ENCODE assay signal across 21 mouse cellular contexts in genomic region chr17:23984989-23985388, GRCm38 (mm10). TPM values are rescaled to one million over a fixed set of nuclear protein-coding genes. Genes with fewer than 3 reads are reported as not detected.
DNase-seq lines count a peak whose midpoint lies in the region.
"Had no signal": no experiment of that assay in that cellular context is flagged by ENCODE, and none has a peak within 500 bp of the region (broad histone marks: within the 10 kb centered on the region; RNA-seq: fewer than 3 reads in every experiment).

No protein-coding gene starts in this region.

- peak; percentile 56 to 82 for DNase-seq in adrenal gland, adult (ENCODE audit: inconsistent age in 2 of 2, low spot score in 1 of 2)
- no peak for DNase-seq in adrenal gland, adult 18-20 months (ENCODE audit: low spot score in 2 of 2)
- peak; percentile 35 for DNase-seq in 3T3-L1 (ENCODE audit: low read depth, low spot score)
- DNase-seq in adrenal gland, postnatal 10 days = peak; percentile 29
- no peak for DNase-seq in layer of hippocampus, adult 8-10 months (ENCODE audit: low spot score in 2 of 2)
- DNase-seq in kidney, adult 18-20 months = no peak
- DNase-seq: B cell, adult 2 months; cerebellum, adult 11-12 months; cerebellum, adult 8-10 months; cerebellum, postnatal 10 days; cerebellum, postnatal 36 days; embryo, embryonic 11 days; gastrocnemius, postnatal 25 days; heart, adult 2 months; heart, postnatal 14 days; kidney, adult 8-10 months had no signal

RNA-seq across cellular contexts. Expression of gene Prss30, which starts 4.6 kb away (rescaled TPM):
- under 1 TPM in 1 of 2 experiments, not detected in 1; 0.64 TPM for total RNA-seq in adrenal gland, adult 18-20 months (2021)
- under 1 TPM in 1 of 2 experiments, not detected in 1; 0.24 TPM for total RNA-seq in adrenal gland, postnatal 10 days (2021)
- total RNA-seq in layer of hippocampus, adult 8-10 months (2022) = under 1 TPM in 1 of 4 experiments, not detected in 3; 0.45 TPM
- total RNA-seq: G1E; gastrocnemius, adult 8-10 months; gastrocnemius, postnatal 25 days; granulocyte monocyte progenitor cell, adult 5-6 weeks; heart, adult 2 months; heart, postnatal 14 days; hematopoietic stem cell, adult 5-6 weeks had no signal

RNA-seq across cellular contexts. Expression of gene Prss22, which starts 12.9 kb away (rescaled TPM):
- not detected for total RNA-seq in adrenal gland, adult 18-20 months (2021)
- not detected for total RNA-seq in adrenal gland, postnatal 10 days (2021)
- total RNA-seq in layer of hippocampus, adult 8-10 months (2022) = under 1 TPM in 1 of 4 experiments, not detected in 3; 0.33 TPM
- total RNA-seq: CH12.LX; G1E; gastrocnemius, adult 8-10 months; gastrocnemius, postnatal 25 days; granulocyte monocyte progenitor cell, adult 5-6 weeks; heart, adult 2 months; heart, postnatal 14 days; hematopoietic stem cell, adult 5-6 weeks had no signal

RNA-seq across cellular contexts. Expression of gene Sbpl, which starts 29.9 kb away (rescaled TPM):
- not detected for total RNA-seq in adrenal gland, adult 18-20 months (2021)
- total RNA-seq in adrenal gland, postnatal 10 days (2021) = not detected
- not detected for total RNA-seq in layer of hippocampus, adult 8-10 months (2022)
- total RNA-seq: CH12.LX; G1E; gastrocnemius, adult 8-10 months; gastrocnemius, postnatal 25 days; granulocyte monocyte progenitor cell, adult 5-6 weeks; heart, adult 2 months; heart, postnatal 14 days; hematopoietic stem cell, adult 5-6 weeks had no signal

RNA-seq across cellular contexts. Expression of gene Sbp, which starts 43.5 kb away (rescaled TPM):
- not detected for total RNA-seq in adrenal gland, adult 18-20 months (2021)
- not detected for total RNA-seq in adrenal gland, postnatal 10 days (2021)
- not detected for total RNA-seq in layer of hippocampus, adult 8-10 months (2022)
- total RNA-seq: CH12.LX; G1E; gastrocnemius, adult 8-10 months; gastrocnemius, postnatal 25 days; granulocyte monocyte progenitor cell, adult 5-6 weeks; heart, adult 2 months; heart, postnatal 14 days; hematopoietic stem cell, adult 5-6 weeks had no signal

RNA-seq across cellular contexts. Expression of gene Prss27, which starts 53.0 kb away (rescaled TPM):
- total RNA-seq in adrenal gland, adult 18-20 months (2021) = 1 to 10 TPM in 1 of 2 experiments, under 1 TPM in 1; 0.23 to 1.3 TPM
- total RNA-seq in adrenal gland, postnatal 10 days (2021) = under 1 TPM; 0.70 to 0.99 TPM
- not detected for total RNA-seq in layer of hippocampus, adult 8-10 months (2022)
- total RNA-seq: CH12.LX; G1E; gastrocnemius, adult 8-10 months; gastrocnemius, postnatal 25 days; granulocyte monocyte progenitor cell, adult 5-6 weeks; heart, adult 2 months; heart, postnatal 14 days; hematopoietic stem cell, adult 5-6 weeks had no signal

Comparison
In these comparisons a context has a peak if more than half of its experiments do, and no peak if none do; other contexts are left out.
1. DNase-seq: peak in adrenal gland, adult (2 of 2), 3T3-L1 (single experiment) and adrenal gland, postnatal 10 days (single experiment); none in adrenal gland, adult 18-20 months (0 of 2), layer of hippocampus, adult 8-10 months (0 of 2) and kidney, adult 18-20 months (single experiment).